Mouse (Mus musculus) MEL (cell line): ENCODE results near the gene Fam227b. TPM values are rescaled to one million over a fixed set of nuclear protein-coding genes. Genes with fewer than 3 reads are reported as not detected.

ENCODE experiments used
- DNase-seq: peaks from one replicate; pipeline ENCODE4 v3.0.0; 2011; ENCODE audit warnings: low read depth, low spot score
- H3K27ac ChIP-seq: 2 replicates; pipeline ENCODE4 v1.5.1; 2012; ENCODE audit warnings: low read depth, mild to moderate bottlenecking, control low read depth, low read length, moderate library complexity; ENCODE audit not compliant: control insufficient read depth
- H3K27me3 ChIP-seq, 2 experiments: fragments of 150-350 bp in 1 of 2; sonication (generic) in 1 of 2; 2 replicates each; pipeline ENCODE4 v1.6.1; 2012; ENCODE audit warnings: low read length in 2 of 2, mild to moderate bottlenecking in 2 of 2, improper control_type of control experiment in 1 of 2, moderate library complexity in 1 of 2; ENCODE audit not compliant: insufficient read depth in 2 of 2, control insufficient read depth in 1 of 2
- H3K36me3 ChIP-seq, 2 experiments: 2 replicates each; pipeline ENCODE4 v1.6.1; 2012 to 2014; ENCODE audit warnings: low read length in 2 of 2, improper control_type of control experiment in 1 of 2, inconsistent platforms in 1 of 2, mild to moderate bottlenecking in 1 of 2; ENCODE audit not compliant: insufficient read depth in 2 of 2, control insufficient read depth in 1 of 2
- H3K4me1 ChIP-seq, 2 experiments: fragments of 150-350 bp in 1 of 2; sonication (generic) in 1 of 2; 2 replicates each; pipeline ENCODE4 v1.6.1; 2012; ENCODE audit warnings: low read length in 2 of 2, improper control_type of control experiment in 1 of 2, mild to moderate bottlenecking in 1 of 2; ENCODE audit not compliant: insufficient read depth in 2 of 2, control insufficient read depth in 1 of 2
- H3K4me3 ChIP-seq, 2 experiments: fragments of 150-350 bp in 1 of 2; sonication (generic) in 1 of 2; 2 replicates each; pipeline ENCODE4 v1.5.1; 2012; ENCODE audit warnings: low read depth in 2 of 2, low read length in 2 of 2, mild to moderate bottlenecking in 2 of 2, moderate library complexity in 2 of 2, control low read depth in 1 of 2, improper control_type of control experiment in 1 of 2; ENCODE audit not compliant: control insufficient read depth in 1 of 2, insufficient read depth in 1 of 2
- H3K79me2 ChIP-seq: 2 replicates; pipeline ENCODE4 v1.6.1; 2012; ENCODE audit warnings: mild to moderate bottlenecking, low read length, moderate library complexity; ENCODE audit not compliant: control insufficient read depth, poor library complexity, insufficient read depth
- H3K9ac ChIP-seq: 2 replicates; pipeline ENCODE4 v1.6.1; 2012; ENCODE audit warnings: low read depth, mild to moderate bottlenecking, control low read depth, low read length, moderate library complexity; ENCODE audit not compliant: control insufficient read depth, poor library complexity, severe bottlenecking
- H3K9me3 ChIP-seq: fragments of 150-350 bp; sonication (generic); replicated peaks from 2 replicates; pipeline ENCODE4 v1.6.1; 2012; ENCODE audit warnings: mild to moderate bottlenecking, low read length, improper control_type of control experiment, moderate library complexity; ENCODE audit not compliant: insufficient read depth
- CTCF ChIP-seq, 3 experiments: IDR thresholded peaks in 2 of 3; conservative IDR thresholded peaks in 1 of 3; 2 replicates each; pipeline ENCODE4 v1.5.1; 2011 to 2012; ENCODE audit warnings: low read length in 3 of 3, low read depth in 2 of 3, mild to moderate bottlenecking in 2 of 3, improper control_type of control experiment in 1 of 3, inconsistent platforms in 1 of 3, mixed read lengths in 1 of 3, moderate library complexity in 1 of 3; ENCODE audit not compliant: control insufficient read depth in 1 of 3, insufficient read depth in 1 of 3, poor library complexity in 1 of 3, severe bottlenecking in 1 of 3
- E2F4 ChIP-seq: IDR thresholded peaks from 2 replicates; pipeline ENCODE4 v1.6.1; 2011; ENCODE audit warnings: low read depth, low read length, improper control_type of control experiment, borderline replicate concordance
- ELF1 ChIP-seq: IDR thresholded peaks from 2 replicates; pipeline ENCODE4 v1.6.1; 2014; ENCODE audit warnings: low read depth, mild to moderate bottlenecking, inconsistent platforms, low read length, improper control_type of control experiment, moderate library complexity
- EP300 ChIP-seq, 2 experiments: IDR thresholded peaks; 2 replicates each; pipeline ENCODE4 v1.6.1; 2011; ENCODE audit warnings: improper control_type of control experiment in 2 of 2, low read length in 2 of 2, low read depth in 1 of 2, mild to moderate bottlenecking in 1 of 2
- GABPA ChIP-seq: IDR thresholded peaks from 2 replicates; pipeline ENCODE4 v1.6.1; 2012; ENCODE audit warnings: low read depth, mild to moderate bottlenecking, inconsistent platforms, low read length, improper control_type of control experiment, moderate library complexity
- GATA1 ChIP-seq: IDR thresholded peaks from 2 replicates; pipeline ENCODE4 v1.6.1; 2011; ENCODE audit warnings: low read depth, low read length, improper control_type of control experiment
- JUND ChIP-seq: IDR thresholded peaks from 2 replicates; pipeline ENCODE4 v1.6.1; 2011; ENCODE audit warnings: low read depth, mild to moderate bottlenecking, improper control_type of control experiment, low read length
- KAT2A ChIP-seq: conservative IDR thresholded peaks from 2 replicates; pipeline ENCODE4 v1.6.1; 2012; ENCODE audit warnings: low read depth, low read length, improper control_type of control experiment, inconsistent platforms
- MAFK ChIP-seq: IDR thresholded peaks from 2 replicates; pipeline ENCODE4 v1.6.1; 2011; ENCODE audit warnings: low read depth, mild to moderate bottlenecking, low read length, improper control_type of control experiment, borderline replicate concordance
- MAX ChIP-seq: IDR thresholded peaks from 2 replicates; pipeline ENCODE4 v1.6.1; 2011; ENCODE audit warnings: low read length, improper control_type of control experiment
- MAZ ChIP-seq: IDR thresholded peaks from 2 replicates; pipeline ENCODE4 v1.6.1; 2012; ENCODE audit warnings: low read depth, mild to moderate bottlenecking, inconsistent platforms, low read length, improper control_type of control experiment
- NELFE ChIP-seq: IDR thresholded peaks from 2 replicates; pipeline ENCODE4 v1.6.1; 2011; ENCODE audit warnings: low read depth, low read length, improper control_type of control experiment
- POLR2A ChIP-seq, 2 experiments: IDR thresholded peaks; 2 replicates each; pipeline ENCODE4 v1.6.1; 2011 to 2012; ENCODE audit warnings: low read length in 2 of 2, mild to moderate bottlenecking in 2 of 2, control low read depth in 1 of 2, improper control_type of control experiment in 1 of 2, low read depth in 1 of 2, moderate library complexity in 1 of 2; ENCODE audit not compliant: control insufficient read depth in 1 of 2, insufficient read depth in 1 of 2, poor library complexity in 1 of 2
- POLR2AphosphoS2 ChIP-seq: IDR thresholded peaks from 2 replicates; pipeline ENCODE4 v1.6.1; 2011; ENCODE audit warnings: low read length, improper control_type of control experiment
- POLR2AphosphoS5 ChIP-seq: IDR thresholded peaks from 2 replicates; pipeline ENCODE4 v1.6.1; 2012; ENCODE audit warnings: low read depth, borderline replicate concordance, mild to moderate bottlenecking, inconsistent platforms, low read length, moderate library complexity, mixed read lengths
- RCOR1 ChIP-seq: IDR thresholded peaks from 2 replicates; pipeline ENCODE4 v1.6.1; 2012; ENCODE audit warnings: low read depth, mild to moderate bottlenecking, inconsistent platforms, low read length, improper control_type of control experiment
- SIN3A ChIP-seq: IDR thresholded peaks from 2 replicates; pipeline ENCODE4 v1.6.1; 2012; ENCODE audit warnings: low read length, improper control_type of control experiment, inconsistent platforms
- TAL1 ChIP-seq: IDR thresholded peaks from 2 replicates; pipeline ENCODE4 v1.6.1; 2012; ENCODE audit warnings: mild to moderate bottlenecking, inconsistent platforms, low read length, moderate library complexity, mixed read lengths
- TBP ChIP-seq: IDR thresholded peaks from 2 replicates; pipeline ENCODE4 v1.8.0; 2011; ENCODE audit warnings: low read depth, low read length, improper control_type of control experiment
- USF2 ChIP-seq, 2 experiments: IDR thresholded peaks; 2 replicates each; pipeline ENCODE4 v1.6.1; 2011 to 2012; ENCODE audit warnings: improper control_type of control experiment in 2 of 2, low read length in 2 of 2, borderline replicate concordance in 1 of 2, inconsistent platforms in 1 of 2, low read depth in 1 of 2, mild to moderate bottlenecking in 1 of 2; ENCODE audit not compliant: insufficient read depth in 1 of 2
- ZKSCAN1 ChIP-seq: IDR thresholded peaks from 2 replicates; pipeline ENCODE4 v1.6.1; 2012; ENCODE audit warnings: low read depth, mild to moderate bottlenecking, inconsistent platforms, low read length, improper control_type of control experiment, moderate library complexity
- ZMIZ1 ChIP-seq: IDR thresholded peaks from 2 replicates; pipeline ENCODE4 v1.6.1; 2012; ENCODE audit warnings: low read depth, mild to moderate bottlenecking, inconsistent platforms, low read length, improper control_type of control experiment, moderate library complexity
- ZNF384 ChIP-seq: IDR thresholded peaks from 2 replicates; pipeline ENCODE4 v1.6.1; 2012; ENCODE audit warnings: low read depth, mild to moderate bottlenecking, inconsistent platforms, low read length, improper control_type of control experiment
- polyA plus RNA-seq, 2 experiments: library from polyadenylated mRNA; stranded (reverse) in 1 of 2; unstranded in 1 of 2; fragments of >175 nt in 1 of 2; fragments of >200 nt in 1 of 2; gene quantifications; 2 replicates each; pipeline versions ENCODE4 v1.2.1 to v1.2.4; 2012; ENCODE audit warnings: low replicate concordance in 2 of 2, low read depth in 1 of 2; ENCODE audit not compliant: insufficient read length in 2 of 2, insufficient read depth in 1 of 2, missing spikeins in 1 of 2
- total RNA-seq: library from RNA; depleted of rRNA; stranded (reverse); fragments of 300-350 nt; gene quantifications from 2 replicates; pipeline ENCODE4 v1.2.3, GENCODE M21; 2012

Gene Fam227b
- total and polyA plus RNA-seq, 3 experiments, result not detected

GRCm38 (mm10) chr2:126191306-126191705 is 39.5 kb upstream of the Fam227b start:
- TF ChIP-seq SIN3A (no peak), NELFE (no peak), RCOR1 (no peak), ZNF384 (no peak), JUND (no peak), GABPA (no peak), TBP (no peak)
- no peak overlapping the region for H3K27ac ChIP-seq
- no peak overlapping the region for H3K9ac ChIP-seq
- DNase-seq, result no peak
- H3K36me3 ChIP-seq, result no peaks in the 10 kb centered on the region
- H3K79me2 ChIP-seq, result no peaks in the 10 kb centered on the region
- H3K4me1 ChIP-seq, result no peaks in the 10 kb centered on the region
- H3K27me3 ChIP-seq, result no peaks in the 10 kb centered on the region; a peak in 1 of 4 replicates
- H3K9me3 ChIP-seq, result no peaks in the 10 kb centered on the region
- no peak overlapping the region for H3K4me3 ChIP-seq

- no peaks in the 10 kb centered on the region for H3K79me2 ChIP-seq
- no peak overlapping the region for H3K27ac ChIP-seq
- H3K9me3 ChIP-seq, result no peaks in the 10 kb centered on the region
- DNase-seq, result no peak
- TF ChIP-seq TBP (no peak), ELF1 (no peak), POLR2AphosphoS5 (no peak), MAZ (no peak), MAFK (no peak), USF2 (IDR thresholded peaks at IDR 0.05; ENCODE audit: borderline replicate concordance in 1 of 2, insufficient read depth in 1 of 2, low read depth in 1 of 2, low read length in 2 of 2) (no peak), ZMIZ1 (no peak), E2F4 (no peak), MAX (no peak), POLR2A (IDR thresholded peaks at IDR 0.05; ENCODE audit: control insufficient read depth in 1 of 2, insufficient read depth in 1 of 2, low read depth in 1 of 2, low read length in 2 of 2, poor library complexity in 1 of 2) (no peak), ZKSCAN1 (no peak), NELFE (no peak), EP300 (IDR thresholded peaks at IDR 0.05; ENCODE audit: low read depth in 1 of 2, low read length in 2 of 2) (no peak), SIN3A (no peak), POLR2AphosphoS2 (no peak), KAT2A (no peak), CTCF (IDR thresholded peaks at IDR 0.05 in 2 of 3, conservative IDR thresholded peaks at IDR 0.05 in 1 of 3; ENCODE audit: control insufficient read depth in 1 of 3, insufficient read depth in 1 of 3, low read depth in 2 of 3, low read length in 3 of 3, poor library complexity in 1 of 3, severe bottlenecking in 1 of 3) (no peak), GABPA (no peak), GATA1 (no peak), TAL1 (no peak)
- H3K27me3 ChIP-seq, result peaks cover 0 to 2% of the 10 kb centered on the region in 2 experiments; a peak in 1 of 4 replicates
- H3K4me1 ChIP-seq, result peaks cover under 1 to 1% of the 10 kb centered on the region in 2 experiments; a peak in 2 of 4 replicates
- no peak overlapping the region for H3K9ac ChIP-seq
- H3K36me3 ChIP-seq, result no peaks in the 10 kb centered on the region
- no peak overlapping the region for H3K4me3 ChIP-seq
These were observed 19.6 kb upstream of the Fam227b start for GRCm38 (mm10) chr2:126171427-126171826.
